Mouse (Mus musculus): ENCODE measurements around the gene Tmem144. TPM values are rescaled to one million over a fixed set of nuclear protein-coding genes. Genes with fewer than 3 reads are reported as not detected.

The Tmem144 gene
- polyA plus RNA-seq, 1 experiment from 2014 or later: 10.5 TPM

DNA sequence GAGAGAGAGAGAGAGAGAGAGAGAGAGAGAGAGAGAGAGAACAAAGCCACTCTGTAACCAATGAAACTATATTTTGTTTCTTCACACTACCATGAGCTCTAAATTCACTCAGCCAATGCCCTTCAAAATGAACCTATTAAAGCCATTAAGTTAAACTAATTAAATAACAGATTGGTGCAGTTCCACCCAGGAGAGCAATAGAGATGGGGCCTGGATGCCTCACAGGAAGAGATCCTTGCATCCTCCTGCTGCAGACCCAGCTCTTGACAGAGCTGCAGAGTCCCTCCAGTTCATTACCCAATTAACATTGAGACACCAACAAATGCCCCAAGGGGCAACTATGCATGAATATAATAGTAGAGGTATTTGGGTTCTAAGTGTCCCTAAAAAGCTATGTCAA, 23.3 kb downstream of the Tmem144 start:
- no peaks in the 10 kb centered on the region for H3K27me3 ChIP-seq (ENCODE audit: control insufficient read depth, insufficient read depth, low read length)
- H3K9ac ChIP-seq (ENCODE audit: low read length): no peak overlapping the region
- H3K4me1 ChIP-seq (ENCODE audit: control insufficient read depth, insufficient read depth, low read length): peaks cover 5% of the 10 kb centered on the region
- no peak overlapping the region for H3K27ac ChIP-seq (ENCODE audit: low read length)
- ATAC-seq (replicated peaks; ENCODE audit: extremely low read depth, insufficient read depth, low FRiP score): no peak
- no peaks in the 10 kb centered on the region for H3K9me3 ChIP-seq (replicated peaks; ENCODE audit: control insufficient read depth, low read length)
- H3K4me3 ChIP-seq (ENCODE audit: low read length): no peak overlapping the region
- H3K4me2 ChIP-seq (ENCODE audit: low read depth, low read length): no peak overlapping the region
- peaks cover under 1% of the 10 kb centered on the region; the same call in 1 of the 2 replicates for H3K36me3 ChIP-seq (ENCODE audit: control insufficient read depth, insufficient read depth)

DNA sequence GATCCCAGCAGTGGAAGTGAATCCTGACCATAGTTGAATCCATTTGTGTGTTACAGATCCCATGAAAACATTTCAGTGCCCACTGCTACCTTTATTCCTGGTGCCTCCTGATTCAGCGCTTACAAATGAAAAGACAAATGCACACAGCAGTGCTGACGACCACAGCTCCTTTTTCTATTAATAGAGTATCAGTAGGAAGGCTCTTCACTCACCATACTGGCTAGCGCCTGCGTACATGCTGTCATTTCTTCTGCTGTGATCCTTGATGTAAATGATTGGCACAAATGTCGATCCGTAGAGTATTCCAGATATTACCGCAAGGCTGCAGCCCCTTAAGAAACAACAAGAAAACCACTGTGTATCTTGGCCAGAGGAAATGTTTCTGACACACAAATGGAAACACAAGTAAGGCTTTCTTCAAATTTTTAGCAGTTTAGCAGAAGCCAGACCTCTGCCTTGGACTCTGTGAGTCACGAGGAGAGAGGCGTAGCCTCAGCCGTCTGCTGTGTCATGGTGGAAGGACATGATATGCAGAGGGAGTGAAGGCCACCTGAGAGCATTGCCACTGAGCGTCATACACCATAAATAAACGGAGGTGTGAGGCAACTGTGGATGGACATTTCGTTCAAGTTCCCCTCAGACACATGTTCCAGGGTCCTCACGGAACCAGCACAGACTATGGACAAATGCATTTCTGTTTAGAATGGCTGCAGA, 27.3 kb downstream of the Tmem144 start:
- 49% methylated on average over 14 of the region's 14 CpGs for WGBS

DNA sequence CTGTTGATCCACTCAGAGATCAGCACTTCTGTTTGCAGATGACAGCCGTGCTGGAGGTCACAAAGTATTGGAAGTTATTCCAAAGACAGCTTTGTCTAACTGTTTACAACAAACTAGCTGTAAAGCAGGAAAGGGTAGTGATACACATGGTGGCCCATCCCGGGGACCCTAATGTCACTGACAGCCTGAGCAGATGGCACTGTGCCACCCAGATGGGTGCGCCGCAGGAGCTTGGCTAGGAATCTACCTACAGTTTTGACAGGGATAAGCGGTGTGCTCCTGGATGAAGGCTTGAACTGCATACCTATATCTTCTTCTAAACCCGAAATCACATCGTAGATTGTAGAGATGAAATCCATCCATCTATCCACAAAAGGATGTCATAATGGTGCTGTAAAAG, 29.4 kb downstream of the Tmem144 start:
- Histone ChIP-seq H3K9me3 (replicated peaks; ENCODE audit: control insufficient read depth, low read length) (no peaks in the 10 kb centered on the region), H3K27ac (ENCODE audit: low read length) (no peak overlapping the region), H3K4me1 (ENCODE audit: control insufficient read depth, insufficient read depth, low read length) (peaks cover 5% of the 10 kb centered on the region), H3K27me3 (ENCODE audit: control insufficient read depth, insufficient read depth, low read length) (no peaks in the 10 kb centered on the region), H3K4me3 (ENCODE audit: low read length) (no peak overlapping the region), H3K9ac (ENCODE audit: low read length) (no peak overlapping the region), H3K36me3 (ENCODE audit: control insufficient read depth, insufficient read depth) (no peaks in the 10 kb centered on the region), H3K4me2 (ENCODE audit: low read depth, low read length) (no peak overlapping the region)
- no peak for ATAC-seq (replicated peaks; ENCODE audit: extremely low read depth, insufficient read depth, low FRiP score)
- 91% methylated on average over 7 of the region's 7 CpGs for WGBS

More for the DNA sequence above, 27.3 kb downstream of the Tmem144 start:
- Histone ChIP-seq H3K4me3 (ENCODE audit: low read length) (no peak overlapping the region), H3K27ac (ENCODE audit: low read length) (peak overlapping the region; percentile 30), H3K9ac (ENCODE audit: low read length) (peak overlapping the region; percentile 25; the same call in 1 of the 2 replicates), H3K4me1 (ENCODE audit: control insufficient read depth, insufficient read depth, low read length) (peaks cover 5% of the 10 kb centered on the region), H3K4me2 (ENCODE audit: low read depth, low read length) (peak overlapping the region; percentile 6), H3K9me3 (replicated peaks; ENCODE audit: control insufficient read depth, low read length) (no peaks in the 10 kb centered on the region), H3K36me3 (ENCODE audit: control insufficient read depth, insufficient read depth) (no peaks in the 10 kb centered on the region; the same call in 1 of the 2 replicates), H3K27me3 (ENCODE audit: control insufficient read depth, insufficient read depth, low read length) (no peaks in the 10 kb centered on the region)
- peak; percentile 83 for ATAC-seq (replicated peaks; ENCODE audit: extremely low read depth, insufficient read depth, low FRiP score)

DNA sequence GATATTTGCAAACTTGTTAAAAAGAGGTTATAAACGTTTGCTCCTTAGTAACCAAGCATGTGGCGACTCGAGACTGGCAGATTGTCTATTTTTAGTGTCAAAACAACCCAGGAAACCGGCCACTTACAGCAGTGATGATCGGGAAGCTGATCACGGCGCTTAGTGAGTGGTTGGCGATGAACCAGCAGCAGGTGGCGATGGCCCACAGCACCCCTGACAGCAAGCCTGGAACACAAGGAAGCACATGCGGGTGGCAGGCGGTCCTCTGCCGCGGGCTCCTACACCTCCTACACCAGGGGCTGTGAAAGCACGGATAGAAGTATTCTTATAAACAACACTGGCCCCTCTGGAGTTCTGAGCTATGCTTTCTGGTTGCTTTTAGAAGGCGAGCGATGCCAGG, 31.4 kb downstream of the Tmem144 start:
- Histone ChIP-seq H3K36me3 (ENCODE audit: control insufficient read depth, insufficient read depth) (no peaks in the 10 kb centered on the region; the same call in 1 of the 2 replicates), H3K4me2 (ENCODE audit: low read depth, low read length) (no peak overlapping the region), H3K27me3 (ENCODE audit: control insufficient read depth, insufficient read depth, low read length) (no peaks in the 10 kb centered on the region), H3K4me3 (ENCODE audit: low read length) (no peak overlapping the region), H3K4me1 (ENCODE audit: control insufficient read depth, insufficient read depth, low read length) (peaks cover 5% of the 10 kb centered on the region), H3K27ac (ENCODE audit: low read length) (no peak overlapping the region), H3K9ac (ENCODE audit: low read length) (no peak overlapping the region), H3K9me3 (replicated peaks; ENCODE audit: control insufficient read depth, low read length) (no peaks in the 10 kb centered on the region)
- no peak for ATAC-seq (replicated peaks; ENCODE audit: extremely low read depth, insufficient read depth, low FRiP score)
- 63% methylated on average over 16 of the region's 16 CpGs for WGBS

DNA sequence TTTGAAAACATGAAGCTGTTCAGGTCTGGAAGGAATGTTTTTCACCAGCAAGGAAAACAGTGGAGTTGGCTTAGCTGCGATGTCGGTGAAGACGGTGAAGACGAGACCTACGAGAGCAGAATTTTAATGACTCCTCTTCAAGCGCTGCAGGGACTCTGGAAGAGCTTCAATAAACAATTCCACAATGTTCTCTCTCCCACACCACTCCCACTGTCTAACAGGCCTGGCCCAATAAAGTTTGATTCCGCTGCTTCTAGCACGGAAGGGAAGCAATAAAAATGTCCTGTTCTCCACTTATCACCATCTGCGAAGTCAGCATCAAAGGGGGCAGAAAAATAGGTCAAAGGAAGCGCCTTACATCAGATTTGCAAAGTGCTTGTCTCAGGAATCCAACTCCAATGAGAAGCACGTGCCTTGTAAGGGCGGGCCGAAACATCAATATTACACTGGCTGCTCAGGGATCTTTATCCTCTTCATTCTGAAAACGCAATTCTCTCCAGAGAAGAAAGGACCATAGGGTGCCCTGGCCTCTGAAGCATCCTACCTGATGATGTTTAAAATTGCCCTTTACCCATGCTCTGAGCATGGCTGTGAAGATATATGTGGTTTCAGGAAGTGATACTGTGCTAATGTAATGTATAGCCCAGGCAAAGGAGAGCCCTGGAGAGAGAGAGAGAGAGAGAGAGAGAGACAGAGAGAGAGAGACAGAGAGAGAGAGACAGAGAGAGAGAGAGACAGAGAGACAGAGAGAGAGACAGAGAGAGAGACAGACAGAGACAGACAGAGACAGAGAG, 34.2 kb downstream of the Tmem144 start:
- Histone ChIP-seq H3K4me1 (ENCODE audit: control insufficient read depth, insufficient read depth, low read length) (no peaks in the 10 kb centered on the region), H3K9me3 (replicated peaks; ENCODE audit: control insufficient read depth, low read length) (no peaks in the 10 kb centered on the region), H3K27ac (ENCODE audit: low read length) (no peak overlapping the region), H3K36me3 (ENCODE audit: control insufficient read depth, insufficient read depth) (no peaks in the 10 kb centered on the region; the same call in 1 of the 2 replicates), H3K4me2 (ENCODE audit: low read depth, low read length) (no peak overlapping the region), H3K9ac (ENCODE audit: low read length) (no peak overlapping the region), H3K4me3 (ENCODE audit: low read length) (no peak overlapping the region), H3K27me3 (ENCODE audit: control insufficient read depth, insufficient read depth, low read length) (no peaks in the 10 kb centered on the region)
- no peak for ATAC-seq (replicated peaks; ENCODE audit: extremely low read depth, insufficient read depth, low FRiP score)
- 74% methylated on average over 14 of the region's 14 CpGs for WGBS

DNA sequence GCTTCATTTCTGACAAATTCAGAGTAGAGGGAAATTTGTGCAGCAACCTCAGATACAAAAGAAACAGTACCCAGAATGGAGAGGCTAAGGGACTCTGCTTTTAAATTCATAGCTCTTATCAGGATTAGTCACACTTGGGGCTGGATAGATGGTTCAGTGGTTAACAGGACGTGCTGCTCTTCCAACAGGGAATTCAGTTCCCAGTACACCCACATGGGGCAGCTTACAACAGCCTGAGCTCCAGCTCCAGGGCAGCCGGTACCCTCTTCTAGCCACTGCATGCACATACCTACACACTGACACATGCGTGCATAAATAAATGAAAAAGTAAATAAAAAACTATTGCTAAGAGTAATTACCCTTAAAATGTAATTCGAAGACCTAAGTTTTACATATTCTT, 36.3 kb downstream of the Tmem144 start:
- H3K27ac ChIP-seq (ENCODE audit: low read length): no peak overlapping the region
- H3K9me3 ChIP-seq (replicated peaks; ENCODE audit: control insufficient read depth, low read length): no peaks in the 10 kb centered on the region
- no peak overlapping the region for H3K9ac ChIP-seq (ENCODE audit: low read length)
- no peaks in the 10 kb centered on the region; the same call in 1 of the 2 replicates for H3K36me3 ChIP-seq (ENCODE audit: control insufficient read depth, insufficient read depth)
- H3K4me2 ChIP-seq (ENCODE audit: low read depth, low read length): no peak overlapping the region
- no peaks in the 10 kb centered on the region for H3K4me1 ChIP-seq (ENCODE audit: control insufficient read depth, insufficient read depth, low read length)
- no peak overlapping the region for H3K4me3 ChIP-seq (ENCODE audit: low read length)
- 69% methylated on average over 4 of the region's 4 CpGs for WGBS
- no peaks in the 10 kb centered on the region for H3K27me3 ChIP-seq (ENCODE audit: control insufficient read depth, insufficient read depth, low read length)
- no peak for ATAC-seq (replicated peaks; ENCODE audit: extremely low read depth, insufficient read depth, low FRiP score)

DNA sequence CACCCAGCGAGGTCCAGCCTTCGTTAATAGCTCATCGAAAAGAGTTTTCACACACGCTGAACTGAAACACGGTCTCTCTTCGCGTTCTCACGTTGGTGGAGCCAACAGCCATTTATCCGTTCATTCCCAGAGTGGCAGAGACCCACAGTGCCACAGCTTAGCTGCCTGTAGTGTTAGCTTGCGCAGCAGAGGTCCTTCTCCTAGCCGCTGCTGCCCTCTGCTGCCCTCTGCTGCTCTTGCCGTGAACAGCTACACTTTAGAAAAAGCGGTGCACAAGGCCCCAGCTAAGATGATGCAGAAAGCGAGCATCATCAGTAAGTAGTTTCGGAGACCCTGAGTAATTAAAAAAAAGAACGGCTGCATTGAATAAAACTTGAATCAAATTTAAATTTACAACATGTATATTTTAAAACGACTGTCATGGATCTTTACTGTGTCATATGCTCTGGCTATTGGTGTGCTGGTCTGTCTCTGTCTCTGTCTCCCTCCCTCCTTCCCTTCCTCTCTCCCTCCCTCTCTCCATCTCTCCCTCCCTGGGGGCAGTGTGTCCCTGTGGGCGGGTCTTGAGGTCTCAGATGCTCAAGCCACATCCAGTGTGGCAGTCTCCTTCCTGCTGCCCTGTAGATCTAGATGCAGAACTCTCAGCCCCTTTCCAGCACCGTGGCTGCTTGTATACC, 38.6 kb downstream of the Tmem144 start:
- H3K27me3 ChIP-seq (ENCODE audit: control insufficient read depth, insufficient read depth, low read length): no peaks in the 10 kb centered on the region
- no peak overlapping the region for H3K4me2 ChIP-seq (ENCODE audit: low read depth, low read length)
- H3K4me1 ChIP-seq (ENCODE audit: control insufficient read depth, insufficient read depth, low read length): no peaks in the 10 kb centered on the region
- no peaks in the 10 kb centered on the region for H3K9me3 ChIP-seq (replicated peaks; ENCODE audit: control insufficient read depth, low read length)
- no peaks in the 10 kb centered on the region; the same call in 1 of the 2 replicates for H3K36me3 ChIP-seq (ENCODE audit: control insufficient read depth, insufficient read depth)
- WGBS: 31% methylated on average over 19 of the region's 19 CpGs
- no peak overlapping the region for H3K27ac ChIP-seq (ENCODE audit: low read length)
- ATAC-seq (replicated peaks; ENCODE audit: extremely low read depth, insufficient read depth, low FRiP score): 0 out of 2 replicates have a peak, but pooled peaks have one; percentile 28
- no peak overlapping the region for H3K4me3 ChIP-seq (ENCODE audit: low read length)
- H3K9ac ChIP-seq (ENCODE audit: low read length): no peak overlapping the region

DNA sequence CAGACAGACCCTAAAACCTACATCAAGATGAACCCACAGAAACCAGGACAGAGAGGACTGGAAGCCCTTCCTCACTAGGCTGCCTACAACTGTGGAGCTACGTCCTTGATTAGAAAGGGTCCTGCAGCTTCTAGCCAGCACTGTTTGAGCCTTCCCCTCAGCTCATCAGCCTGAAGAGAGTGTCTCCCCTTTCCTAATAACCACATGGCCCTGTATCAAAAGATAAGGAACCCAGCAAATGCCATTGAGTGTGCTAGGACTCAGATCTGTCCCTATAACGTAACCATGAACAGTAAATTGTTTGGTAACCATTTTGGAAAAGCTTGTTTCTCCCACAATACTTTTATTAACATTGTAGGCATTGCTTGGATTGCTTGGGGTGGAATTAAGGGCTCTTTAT, 40.5 kb downstream of the Tmem144 start:
- no peak overlapping the region for H3K4me2 ChIP-seq (ENCODE audit: low read depth, low read length)
- no peak for ATAC-seq (replicated peaks; ENCODE audit: extremely low read depth, insufficient read depth, low FRiP score)
- no peak overlapping the region for H3K9ac ChIP-seq (ENCODE audit: low read length)
- no peaks in the 10 kb centered on the region for H3K9me3 ChIP-seq (replicated peaks; ENCODE audit: control insufficient read depth, low read length)
- H3K4me1 ChIP-seq (ENCODE audit: control insufficient read depth, insufficient read depth, low read length): no peaks in the 10 kb centered on the region
- no peaks in the 10 kb centered on the region for H3K27me3 ChIP-seq (ENCODE audit: control insufficient read depth, insufficient read depth, low read length)
- no peak overlapping the region for H3K27ac ChIP-seq (ENCODE audit: low read length)
- no peak overlapping the region for H3K4me3 ChIP-seq (ENCODE audit: low read length)
- no peaks in the 10 kb centered on the region for H3K36me3 ChIP-seq (ENCODE audit: control insufficient read depth, insufficient read depth)
- 64% methylated on average over 2 of the region's 2 CpGs for WGBS

DNA sequence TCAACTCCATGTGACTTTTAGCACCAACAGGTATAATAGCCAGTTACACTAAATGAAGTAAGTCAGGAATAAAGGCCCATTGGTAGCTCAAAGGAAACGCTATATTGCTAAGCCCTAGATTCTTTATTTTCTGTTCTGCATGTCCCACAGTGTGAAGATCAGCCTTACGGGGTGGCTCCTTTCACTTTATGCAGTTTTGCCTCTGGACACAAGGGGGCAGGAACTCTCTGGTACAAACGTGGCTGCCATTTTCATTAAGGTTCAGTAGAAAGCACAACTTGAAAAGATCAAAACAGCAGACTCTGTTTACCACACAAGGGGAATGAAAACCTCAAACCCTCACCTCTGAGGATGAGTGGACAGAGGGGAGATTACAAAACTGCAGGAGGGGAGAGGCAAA, 40.9 kb downstream of the Tmem144 start:
- no peaks in the 10 kb centered on the region for H3K27me3 ChIP-seq (ENCODE audit: control insufficient read depth, insufficient read depth, low read length)
- H3K9ac ChIP-seq (ENCODE audit: low read length): no peak overlapping the region
- no peak overlapping the region for H3K4me3 ChIP-seq (ENCODE audit: low read length)
- no peaks in the 10 kb centered on the region for H3K4me1 ChIP-seq (ENCODE audit: control insufficient read depth, insufficient read depth, low read length)
- no peak for ATAC-seq (replicated peaks; ENCODE audit: extremely low read depth, insufficient read depth, low FRiP score)
- 55% methylated on average over 3 of the region's 3 CpGs for WGBS
- H3K27ac ChIP-seq (ENCODE audit: low read length): no peak overlapping the region
- H3K36me3 ChIP-seq (ENCODE audit: control insufficient read depth, insufficient read depth): no peaks in the 10 kb centered on the region
- H3K9me3 ChIP-seq (replicated peaks; ENCODE audit: control insufficient read depth, low read length): no peaks in the 10 kb centered on the region
- H3K4me2 ChIP-seq (ENCODE audit: low read depth, low read length): no peak overlapping the region

Data from heart, embryonic 16.5 days (tissue).